Mouse (Mus musculus) gastrocnemius, adult 18-20 months (tissue): ENCODE data around the gene Trp53rkb. TPM values are rescaled to one million over a fixed set of nuclear protein-coding genes. Genes with fewer than 3 reads are reported as not detected.

Source experiments
- DNase-seq: peaks from one replicate; pipeline ENCODE4 v3.0.0; 2021; ENCODE audit warnings: low spot score
- total RNA-seq, 2 experiments: library from RNA; stranded (reverse); gene quantifications; 2 replicates each; pipeline ENCODE4 v1.2.3; 2021

Trp53rkb gene
- total RNA-seq, 2 experiments from 2014 or later = 2.0 to 2.7 TPM

DNA sequence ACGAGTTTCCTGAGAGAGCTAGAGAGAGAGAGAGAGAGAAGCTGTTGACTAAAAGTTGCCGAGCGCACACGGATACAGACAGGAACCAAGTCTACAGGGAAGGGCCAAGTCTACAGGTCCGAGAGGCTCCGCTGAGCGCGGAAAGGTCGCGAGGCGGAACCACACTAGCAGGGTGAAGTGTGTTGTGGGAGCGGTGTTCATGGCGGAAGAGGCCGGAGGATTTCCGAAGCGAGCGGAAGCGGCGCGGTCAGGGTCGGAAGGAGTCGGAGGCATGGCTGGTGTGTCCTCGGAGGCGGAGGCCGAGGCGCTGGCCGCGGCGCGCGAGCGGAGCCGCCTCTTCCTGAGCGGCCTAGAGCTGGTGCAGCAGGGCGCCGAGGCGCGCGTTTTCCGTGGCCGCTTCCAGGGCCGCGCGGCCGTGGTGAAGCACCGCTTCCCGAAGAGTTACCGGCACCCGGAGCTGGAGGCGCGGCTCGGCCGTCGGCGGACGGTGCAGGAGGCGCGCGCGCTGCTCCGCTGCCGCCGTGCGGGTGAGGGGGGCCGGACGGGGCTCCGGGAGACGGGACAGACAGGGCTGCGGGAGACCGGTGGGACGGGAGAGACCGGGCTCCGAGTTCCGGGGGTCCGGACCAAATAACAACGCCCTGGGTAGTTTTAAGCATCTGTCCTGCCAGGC is 1.3 kb downstream of the Trp53rkb start:
- peak; percentile 88 for DNase-seq

DNA sequence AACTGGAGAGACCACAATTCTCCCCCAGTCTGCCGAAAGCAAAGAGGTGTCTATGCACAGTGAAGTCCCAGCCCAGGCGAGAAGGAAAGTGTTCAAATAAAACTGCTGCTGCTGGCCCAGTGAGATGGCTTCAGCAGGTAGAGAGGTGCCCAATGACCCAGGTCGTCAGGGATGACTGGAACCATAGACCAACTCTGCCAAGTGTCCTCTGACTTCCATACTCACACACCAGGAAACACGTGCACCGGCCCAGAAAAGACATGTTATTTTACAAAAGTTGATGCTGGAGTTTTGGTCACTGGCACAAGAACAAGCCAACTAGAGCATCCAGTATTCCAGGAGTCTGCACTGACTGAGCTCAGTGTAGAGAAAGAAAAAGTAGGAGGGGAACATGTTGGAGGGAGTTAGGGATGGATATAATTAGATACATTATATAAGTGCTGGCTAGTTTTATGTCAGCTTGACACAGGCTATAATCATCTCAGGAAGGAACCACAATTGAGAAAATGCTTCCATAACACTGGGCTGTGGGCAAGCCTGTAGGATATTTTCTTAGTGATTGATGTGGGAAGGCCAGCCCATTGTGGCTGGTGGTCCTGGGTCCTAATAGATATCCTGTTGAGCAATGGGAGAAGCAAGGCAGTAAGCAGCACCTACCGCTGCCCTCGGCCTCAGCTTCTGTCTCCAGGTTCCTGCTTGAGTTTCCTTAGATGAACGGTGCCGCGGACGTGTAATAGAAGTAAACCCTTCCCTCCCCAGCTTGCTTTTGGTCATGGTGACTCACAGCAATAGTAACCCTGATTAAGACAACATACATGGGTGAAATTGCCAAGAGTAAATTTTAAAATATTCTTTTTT is 7.5 kb downstream of the Trp53rkb start:
- DNase-seq = no peak

DNA sequence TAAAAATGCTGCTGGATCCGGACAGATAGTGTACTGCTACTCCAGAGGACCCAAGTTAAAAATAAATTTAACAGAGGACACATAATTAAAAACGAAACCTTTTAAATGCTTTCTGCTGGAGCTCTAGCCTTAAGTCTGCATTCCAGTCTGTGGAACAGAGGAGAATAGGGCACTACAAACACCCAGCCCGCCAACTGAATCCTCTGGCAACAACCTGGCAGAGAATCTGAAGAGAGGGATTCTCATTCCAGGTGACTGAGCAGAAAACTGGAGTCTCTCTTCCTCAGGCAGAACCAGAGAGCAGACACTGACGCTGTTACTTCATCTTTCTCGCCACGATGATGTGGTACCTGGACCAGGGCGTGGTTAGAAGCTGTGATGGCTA is 8.1 kb downstream of the Trp53rkb start:
- DNase-seq = no peak

DNA sequence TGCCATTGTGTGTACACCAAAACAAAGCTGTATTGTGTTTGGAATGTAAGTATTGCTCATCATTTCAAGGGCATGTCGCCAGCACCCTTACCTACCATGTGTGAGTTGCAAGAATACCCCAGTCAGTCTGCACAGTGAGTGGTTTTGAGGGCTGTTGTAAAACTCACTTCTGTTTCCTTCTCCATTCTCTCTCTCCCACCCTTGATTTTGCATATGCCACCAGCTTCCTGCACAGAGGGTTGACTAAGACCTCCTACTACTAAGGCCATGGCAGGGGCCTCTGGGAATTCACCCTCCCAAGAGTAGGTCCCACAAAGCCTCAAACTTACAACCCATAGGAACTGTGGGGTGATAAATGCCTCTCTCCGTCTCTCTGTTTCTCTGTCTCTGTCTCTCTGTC is 9.1 kb downstream of the Trp53rkb start:
- DNase-seq = no peak

DNA sequence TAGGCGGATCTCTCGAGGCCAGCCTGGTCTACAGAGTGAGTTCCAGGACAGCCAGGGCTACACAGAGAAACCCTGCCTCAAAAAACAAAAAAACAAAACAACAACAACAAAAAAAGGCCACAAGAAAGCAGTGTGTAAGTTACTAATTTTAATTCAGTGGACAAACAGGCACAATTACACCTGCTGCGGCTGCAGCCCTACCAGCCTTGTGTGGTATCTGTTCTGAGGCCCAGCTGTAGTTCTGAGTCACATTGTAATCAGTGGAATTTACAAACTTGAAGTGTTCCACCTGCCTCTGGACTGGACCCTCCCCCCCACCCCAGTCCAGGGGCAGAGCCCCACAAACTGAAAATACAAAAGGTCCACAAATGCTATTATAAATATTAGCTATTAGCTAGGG is 11.0 kb downstream of the Trp53rkb start:
- no peak for DNase-seq

DNA sequence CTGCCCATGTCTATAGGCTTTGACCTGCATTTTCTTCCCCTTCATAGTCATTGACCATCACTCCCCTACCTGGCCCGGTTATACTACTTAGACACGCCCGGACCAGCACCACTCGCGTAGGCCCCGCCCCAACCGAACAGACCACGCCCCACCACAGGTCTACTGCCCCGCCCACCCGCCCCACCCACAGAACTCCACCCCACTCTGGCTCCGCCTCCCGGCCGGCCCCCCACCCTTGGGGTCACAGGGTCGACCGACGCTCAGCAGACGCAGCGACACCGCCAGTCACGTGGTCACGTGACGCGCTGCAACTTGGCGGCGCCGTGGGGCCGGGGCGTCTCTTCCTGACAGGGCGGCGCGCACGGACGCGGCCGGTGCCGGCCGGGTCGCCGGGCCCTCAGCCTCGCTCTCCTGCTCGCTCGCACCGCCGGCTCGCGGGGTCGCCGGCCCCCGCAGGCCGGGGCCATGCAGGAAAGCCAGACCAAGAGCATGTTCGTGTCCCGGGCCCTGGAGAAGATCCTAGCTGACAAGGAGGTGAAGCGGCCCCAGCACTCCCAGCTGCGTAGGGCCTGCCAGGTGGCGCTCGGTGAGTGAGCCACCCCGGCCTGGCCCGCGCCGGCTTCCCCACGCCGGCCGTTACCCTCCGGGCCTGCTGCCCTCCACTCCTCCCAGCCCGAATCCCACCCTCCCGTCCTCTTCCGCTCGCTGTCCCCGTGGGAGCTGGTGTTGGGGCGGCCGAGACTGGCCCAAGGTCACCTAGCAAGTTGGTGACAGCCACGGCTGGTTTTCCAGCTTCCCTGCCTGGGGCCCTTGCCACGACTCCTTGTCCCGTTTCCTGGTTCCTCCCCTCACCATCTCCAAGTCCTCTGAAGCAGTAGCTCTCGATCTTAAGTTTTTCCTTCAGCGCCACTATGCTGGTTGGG is 13.2 kb downstream of the Trp53rkb start, which contains the start of gene Arfgef2:
Arfgef2 (plus strand) TSS at position 339 of the 923 bp plus-strand sequence.
- peak; percentile 90 for DNase-seq

DNA sequence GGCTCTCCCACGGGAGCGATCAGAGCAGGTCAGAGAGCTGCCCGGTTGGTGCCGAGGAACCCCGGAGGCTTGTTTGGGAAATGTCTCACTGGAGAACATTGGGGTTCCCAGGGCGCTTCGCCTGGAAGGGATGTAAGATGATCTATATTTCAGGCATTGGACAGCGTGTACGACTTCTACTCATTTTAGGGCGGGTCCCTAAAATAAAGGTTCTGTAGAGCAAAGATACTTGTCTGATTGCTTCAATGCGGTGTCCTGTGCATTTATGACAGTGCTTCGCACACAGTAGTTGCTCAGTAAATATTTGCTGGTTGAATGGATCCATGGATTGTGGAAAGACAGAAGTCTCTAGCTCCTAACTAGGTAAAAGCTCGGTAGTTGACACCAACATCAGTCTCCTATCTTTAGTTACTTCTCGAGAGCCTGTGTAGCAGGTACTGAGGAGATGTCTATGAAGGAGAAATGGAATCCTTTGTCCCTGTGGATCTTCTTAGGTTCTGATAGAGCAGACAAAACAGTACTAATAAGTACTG is 13.9 kb downstream of the Trp53rkb start:
- no peak for DNase-seq

DNA sequence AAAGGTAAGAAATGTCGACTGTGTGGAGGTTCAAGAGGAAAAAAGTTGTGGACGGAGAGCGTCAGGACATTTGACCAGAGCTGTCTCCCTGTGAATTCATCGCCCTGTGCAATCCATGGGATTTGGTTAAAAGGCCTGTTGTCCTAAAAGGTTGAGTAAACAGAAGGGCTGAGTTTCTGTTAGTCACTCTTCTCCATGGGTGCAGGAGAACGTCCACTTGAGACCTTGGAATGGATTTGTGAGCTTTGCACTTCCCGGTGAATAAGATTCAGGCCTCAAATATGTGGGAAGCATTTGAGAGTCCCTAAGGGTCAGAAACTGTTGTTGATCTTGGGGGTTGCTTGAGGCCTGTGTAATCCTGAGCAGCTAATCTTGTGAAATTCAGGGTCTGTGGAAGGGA is 14.5 kb downstream of the Trp53rkb start:
- DNase-seq = no peak

DNA sequence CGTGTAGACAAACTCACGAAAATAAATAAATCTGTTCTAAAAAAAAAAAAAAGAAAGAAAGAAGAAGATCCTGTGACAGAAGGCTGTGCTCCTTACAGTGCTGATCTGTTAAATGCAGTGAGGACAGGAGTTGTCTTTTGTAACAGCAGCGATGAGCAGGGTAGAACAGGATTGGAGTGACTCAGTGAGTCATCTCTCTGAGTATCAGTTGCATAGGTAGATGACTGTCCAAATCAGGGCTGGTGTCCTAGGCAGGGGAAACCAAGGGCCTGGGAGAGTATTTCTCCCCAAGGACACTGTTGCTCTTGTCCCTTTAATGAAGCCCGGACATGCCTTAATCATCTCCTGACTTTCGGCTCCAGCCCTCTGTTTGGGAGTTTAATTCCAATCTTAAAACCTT is 17.2 kb downstream of the Trp53rkb start:
- no peak for DNase-seq

DNA sequence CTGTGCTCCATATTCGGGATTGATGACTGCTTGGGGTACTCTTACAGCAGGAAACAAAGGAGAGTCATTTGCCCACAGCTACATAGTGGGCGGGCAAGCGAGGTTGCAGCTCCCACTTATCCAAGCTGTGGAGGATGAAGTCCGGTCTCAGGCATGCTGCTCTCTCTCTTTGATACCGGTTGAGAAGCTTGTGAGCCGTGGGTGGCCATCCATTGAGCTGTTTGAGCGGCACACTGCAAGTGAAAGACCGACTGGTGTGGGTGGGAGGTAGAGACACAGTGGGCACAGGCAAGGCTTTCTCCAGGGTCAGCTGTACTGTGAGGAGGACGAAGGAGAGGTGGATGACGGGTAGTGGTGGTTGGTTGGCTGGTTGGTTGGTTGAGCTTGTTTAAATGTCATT is 18.5 kb downstream of the Trp53rkb start:
- DNase-seq = no peak

DNA sequence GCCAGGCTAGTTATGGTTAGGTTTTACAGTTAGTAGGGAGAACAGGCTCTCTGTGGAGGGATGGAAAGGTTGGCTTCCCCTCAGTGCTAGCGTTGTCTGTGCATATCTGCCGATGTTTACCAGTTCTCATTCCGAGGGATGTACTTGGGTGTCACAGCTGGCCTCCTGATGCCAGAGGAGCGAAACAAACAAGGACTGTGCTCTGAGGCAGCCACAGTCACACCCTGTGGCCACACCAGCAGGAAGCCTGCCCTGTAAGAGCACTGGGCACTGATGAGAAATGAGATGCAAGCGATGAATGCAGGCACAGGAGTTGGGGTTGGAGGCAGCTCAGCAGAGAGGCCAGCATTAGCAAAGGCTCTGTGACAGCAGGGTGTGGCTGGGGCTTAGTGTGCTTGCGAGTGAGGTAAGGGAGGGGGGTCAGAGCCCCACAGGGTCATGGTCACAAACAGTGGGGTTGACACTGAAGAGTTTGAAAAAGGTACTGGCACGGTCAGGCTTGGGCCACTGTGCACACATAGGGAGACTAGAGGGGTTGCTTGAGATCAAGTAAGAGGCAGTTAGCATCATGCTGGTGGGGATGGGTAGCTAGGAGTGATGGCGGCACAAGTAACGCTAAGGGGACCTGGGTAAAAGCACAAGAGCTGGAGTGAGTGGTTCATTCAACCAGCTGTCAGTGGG is 26.3 kb downstream of the Trp53rkb start:
- DNase-seq = no peak

DNA sequence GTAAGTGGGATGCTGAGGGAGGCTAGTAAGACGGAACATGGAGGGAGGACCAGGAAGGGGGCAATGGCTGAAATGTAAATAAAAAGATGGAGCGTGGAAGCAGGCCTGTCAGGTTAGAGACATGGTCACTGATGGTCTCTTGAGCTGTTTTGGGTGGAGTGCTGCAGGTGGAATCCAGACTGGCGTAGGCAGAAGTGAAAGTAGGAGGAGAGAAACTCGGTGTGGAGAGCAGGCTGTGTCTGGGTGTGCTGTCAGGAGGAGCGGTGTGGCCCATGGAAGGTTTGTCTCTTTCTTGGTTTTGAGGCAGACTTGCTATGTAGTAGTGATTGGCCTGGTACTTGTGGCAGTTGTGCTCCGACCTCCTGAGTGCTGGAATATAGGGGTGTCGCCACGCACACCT is 27.5 kb downstream of the Trp53rkb start:
- DNase-seq = no peak

DNA sequence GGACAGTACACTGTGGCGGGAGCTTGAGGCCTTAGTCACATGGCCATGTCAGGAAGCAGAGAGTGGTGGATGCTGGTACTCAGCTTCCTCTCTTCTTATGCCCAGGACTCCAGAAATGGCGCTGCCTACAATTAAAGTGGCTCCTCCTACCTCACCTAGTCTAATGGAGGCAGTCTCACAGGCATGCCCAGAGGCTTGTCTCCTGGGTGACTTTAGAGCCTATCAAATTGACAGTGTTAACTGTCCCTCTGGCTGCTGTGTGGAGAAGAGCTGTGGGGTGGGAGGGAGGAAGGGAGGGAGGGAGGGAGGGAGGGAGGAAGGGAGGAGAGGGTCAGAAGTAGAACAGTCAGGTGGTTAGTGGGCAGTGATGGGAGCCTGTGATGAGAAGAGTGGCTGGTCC is 28.5 kb downstream of the Trp53rkb start:
- no peak for DNase-seq

DNA sequence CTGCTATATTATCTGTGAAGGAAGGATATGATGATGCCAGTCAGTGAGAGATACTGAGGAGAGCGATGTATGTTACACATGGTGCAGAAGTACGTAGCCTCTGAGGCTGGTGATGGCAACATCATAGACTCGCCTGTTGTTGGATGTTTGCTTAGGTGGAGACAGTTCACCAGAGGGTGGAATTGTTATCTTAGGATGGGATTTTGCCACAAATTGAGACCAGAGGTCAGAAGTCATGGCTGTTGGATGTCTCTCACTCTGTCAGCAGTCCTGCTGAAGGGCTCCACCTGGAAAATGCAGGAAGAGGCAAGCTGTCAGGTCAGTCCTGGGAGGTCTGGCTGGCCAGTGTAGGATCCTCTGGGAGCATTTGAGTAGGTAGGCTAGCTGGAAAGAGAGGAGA is 29.1 kb downstream of the Trp53rkb start:
- no peak for DNase-seq

DNA sequence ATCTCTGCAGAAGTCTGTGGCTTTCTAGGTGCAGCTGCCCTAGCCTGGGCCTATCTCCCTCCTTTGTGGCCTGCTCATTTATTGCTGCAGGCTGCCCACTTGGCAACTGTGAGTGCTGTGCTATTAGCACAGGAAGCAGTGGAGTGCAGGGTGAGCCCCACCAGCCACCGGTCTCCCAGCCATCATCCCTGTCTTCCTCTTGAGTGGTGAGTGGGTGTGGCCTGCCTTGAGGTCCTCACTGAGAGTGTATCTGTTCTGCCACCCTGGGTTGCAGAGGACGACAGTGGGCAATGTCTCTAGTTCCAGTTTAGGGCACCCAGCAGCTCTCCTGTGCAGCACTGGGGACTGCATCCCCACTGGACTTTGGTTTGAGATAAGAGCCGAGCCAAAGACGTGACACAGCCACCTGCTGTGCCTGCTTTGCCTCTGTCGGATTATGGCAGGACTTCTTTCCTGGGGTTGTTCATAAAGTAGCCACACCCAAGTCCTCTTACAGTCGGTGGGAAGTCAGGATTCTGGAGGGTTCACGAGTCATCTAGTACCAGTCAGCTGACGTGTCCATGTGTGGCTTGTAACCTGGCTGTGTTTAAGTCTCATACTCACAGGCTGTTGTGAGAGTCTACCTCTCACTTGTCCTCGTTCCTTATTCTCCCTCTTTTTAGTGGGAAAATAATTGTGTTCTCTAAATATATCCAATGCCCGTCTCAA is 29.9 kb downstream of the Trp53rkb start:
- DNase-seq = no peak

DNA sequence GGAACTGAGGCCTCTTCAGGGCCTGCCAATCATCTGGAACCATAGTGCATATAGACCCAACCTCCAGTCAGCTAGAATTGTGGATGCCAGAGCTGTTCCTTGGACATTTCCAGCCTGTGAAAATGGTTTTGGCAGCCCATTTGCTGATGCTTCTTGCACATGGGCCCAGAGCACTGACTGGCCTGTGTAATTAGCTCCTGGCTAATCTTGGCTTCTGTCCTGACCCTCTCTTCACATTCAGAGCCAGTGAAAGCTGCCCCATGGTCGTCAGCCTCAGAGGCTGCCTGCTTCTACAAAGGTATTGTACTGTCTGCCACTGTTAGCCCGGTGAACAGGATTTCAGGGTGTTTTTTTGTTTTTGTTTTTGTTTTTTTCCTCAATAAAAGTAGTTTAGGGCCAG is 30.6 kb downstream of the Trp53rkb start:
- no peak for DNase-seq

DNA sequence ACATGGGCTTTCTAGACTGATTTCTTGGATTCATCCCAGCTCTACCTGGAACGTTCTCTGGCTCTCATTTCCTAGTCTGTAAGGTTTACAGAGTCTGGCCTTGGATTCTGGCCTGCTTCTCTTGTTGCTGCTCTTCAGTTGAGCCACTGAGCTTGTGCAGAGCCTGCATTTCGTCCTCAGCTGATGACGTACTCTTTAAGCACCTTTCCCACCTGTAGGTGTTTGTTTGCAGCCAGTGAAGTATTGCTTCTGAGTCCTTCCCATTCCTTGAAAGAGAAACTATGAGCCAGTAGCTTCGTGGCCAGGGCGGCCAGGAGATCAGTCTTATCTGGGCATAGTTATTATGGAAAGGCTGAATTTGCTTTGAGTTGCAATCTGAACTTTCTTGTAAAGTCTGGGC is 32.1 kb downstream of the Trp53rkb start:
- DNase-seq = no peak

DNA sequence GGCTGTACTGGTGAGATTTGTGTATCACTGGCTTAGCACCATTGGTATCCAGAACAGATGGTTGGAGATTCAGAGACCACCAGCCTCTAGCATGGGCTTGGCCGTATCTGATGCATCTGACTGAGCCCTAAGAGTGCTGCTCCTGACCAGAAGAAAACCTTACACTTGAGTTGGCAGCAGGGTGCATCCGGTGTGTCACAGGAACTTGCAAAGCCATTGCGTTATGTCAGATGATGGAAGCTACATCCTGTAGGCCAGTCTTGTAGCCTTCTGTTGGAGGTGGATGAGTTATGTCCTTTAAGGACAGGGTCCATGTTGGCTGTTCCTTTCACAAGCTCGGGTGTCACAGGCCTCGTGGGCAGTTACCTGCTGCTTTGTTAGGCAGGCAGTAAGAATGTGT is 32.7 kb downstream of the Trp53rkb start:
- no peak for DNase-seq

DNA sequence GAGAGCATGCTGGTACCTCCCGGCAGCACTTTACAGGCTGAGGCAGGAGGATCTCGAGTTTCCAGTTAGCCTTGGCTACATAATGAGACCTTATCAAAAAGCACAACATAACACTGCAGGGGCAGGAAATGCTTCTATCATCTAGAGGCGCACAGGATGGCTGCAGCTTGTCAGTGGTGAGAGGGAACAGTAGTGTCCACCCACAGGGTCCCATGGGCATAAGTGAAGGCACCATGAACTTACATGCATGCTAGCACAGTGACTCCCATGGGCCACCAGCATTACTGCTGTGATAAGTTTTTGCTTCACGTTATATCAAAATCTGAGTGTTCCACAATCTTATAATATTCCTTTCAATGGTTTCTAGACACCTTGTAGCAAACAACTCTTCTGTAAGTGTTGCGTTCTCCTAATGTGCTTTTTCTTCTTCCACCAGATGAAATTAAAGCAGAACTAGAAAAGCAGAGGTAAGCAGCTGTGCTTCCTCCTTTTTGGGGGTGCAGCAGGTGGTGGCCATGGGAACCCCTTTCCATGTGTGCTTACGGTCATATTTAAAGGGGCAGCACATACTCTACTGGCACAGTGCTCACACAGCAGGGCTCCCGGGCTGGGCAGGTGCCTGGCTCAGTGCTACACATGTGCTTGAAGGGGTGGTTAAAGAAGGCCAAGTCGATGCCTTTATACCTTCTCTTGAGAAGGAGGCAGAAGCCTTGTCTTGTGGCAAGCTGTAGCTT is 34.3 kb downstream of the Trp53rkb start:
- DNase-seq = no peak

DNA sequence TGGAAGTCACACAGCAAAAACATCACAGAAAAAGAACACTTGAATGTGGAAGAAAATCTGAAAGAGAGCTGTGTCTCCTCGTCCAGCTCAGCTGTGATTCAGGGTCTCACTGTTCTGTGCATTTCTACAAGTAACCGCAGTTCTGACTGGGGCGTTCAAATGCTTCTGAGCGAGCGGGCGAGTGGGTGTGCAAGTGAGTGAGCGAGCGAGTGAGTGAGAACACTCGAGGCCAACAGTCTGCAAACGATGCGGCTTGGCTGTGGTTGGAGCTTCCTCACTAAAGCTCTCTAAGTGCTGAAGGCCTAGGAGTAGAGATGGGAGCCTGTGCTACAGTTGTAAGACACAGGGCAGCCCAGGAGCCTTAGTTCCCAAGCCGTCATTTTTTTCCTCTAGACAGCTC is 36.0 kb downstream of the Trp53rkb start:
- no peak for DNase-seq
